ENCODE assay signal across 13 mouse cellular contexts in genomic region chr4:72379515-72379914, GRCm38 (mm10).
DNase-seq lines count a peak whose midpoint lies in the region; ATAC-seq lines count a peak whose summit lies in the region.
"Had no signal": no experiment of that assay in that cellular context is flagged by ENCODE, and none has a peak within 500 bp of the region (broad histone marks: within the 10 kb centered on the region; RNA-seq: fewer than 3 reads in every experiment).

No protein-coding gene starts in this region.

- H3K4me1 ChIP-seq in limb, embryonic 13.5 days = peaks cover 21% of the 10 kb centered on the region
- H3K4me1 ChIP-seq in hindbrain, embryonic 13.5 days (replicated peaks) = peaks cover 27% of the 10 kb centered on the region
- H3K4me1 ChIP-seq: megakaryocyte, embryonic 14.5 days had no signal

- peak; percentile 4 for DNase-seq in gastrocnemius, adult 18-20 months (ENCODE audit: low spot score)
- no peak for DNase-seq in gastrocnemius, adult 8-10 months (ENCODE audit: low spot score in 2 of 2)
- peak; percentile 36 for DNase-seq in testis, postnatal 14 days (ENCODE audit: low spot score)
- DNase-seq in testis, postnatal 10 days (ENCODE audit: low spot score) = no peak
- DNase-seq in right cerebral cortex, postnatal 25 days = no peak
- DNase-seq: spleen, adult 18-20 months had no signal

- no peak overlapping the region for H3K4me3 ChIP-seq in limb, embryonic 13.5 days
- H3K4me3 ChIP-seq in hindbrain, embryonic 13.5 days = no peak overlapping the region
- H3K4me3 ChIP-seq: forebrain, embryonic 13.5 days; heart, embryonic 15.5 days; megakaryocyte, embryonic 14.5 days had no signal

- no peak overlapping the region for H3K9ac ChIP-seq in limb, embryonic 13.5 days
- no peak overlapping the region for H3K9ac ChIP-seq in hindbrain, embryonic 13.5 days
- H3K9ac ChIP-seq: forebrain, embryonic 13.5 days; heart, embryonic 15.5 days had no signal

- H3K27me3 ChIP-seq in limb, embryonic 13.5 days = no peaks in the 10 kb centered on the region
- H3K27me3 ChIP-seq in hindbrain, embryonic 13.5 days = peaks cover 26% of the 10 kb centered on the region
- H3K27me3 ChIP-seq: megakaryocyte, embryonic 14.5 days; Patski had no signal

- 79% methylated on average over 1 of the region's 1 CpGs for WGBS in limb, embryonic 13.5 days
- WGBS in hindbrain, embryonic 13.5 days = 92% methylated on average over 1 of the region's 1 CpGs

- H3K9me3 ChIP-seq in limb, embryonic 13.5 days = no peaks in the 10 kb centered on the region
- H3K9me3 ChIP-seq in hindbrain, embryonic 13.5 days = no peaks in the 10 kb centered on the region
- H3K9me3 ChIP-seq: forebrain, embryonic 13.5 days; heart, embryonic 15.5 days had no signal

- peak; percentile 64 for ATAC-seq in limb, embryonic 13.5 days (ENCODE audit: low FRiP score, low read depth)
- no peak for ATAC-seq in megakaryocyte progenitor cell, adult 5-6 weeks (replicated peaks; ENCODE audit: poor library complexity)
- no peak for ATAC-seq in hindbrain, embryonic 13.5 days (ENCODE audit: low FRiP score)
- ATAC-seq: forebrain, embryonic 13.5 days; Patski had no signal

- H3K4me2 ChIP-seq in limb, embryonic 13.5 days (replicated peaks) = no peak overlapping the region
- no peak overlapping the region for H3K4me2 ChIP-seq in hindbrain, embryonic 13.5 days
- H3K4me2 ChIP-seq: forebrain, embryonic 13.5 days; heart, embryonic 15.5 days had no signal

- no peak overlapping the region; the same call in 1 of the 2 replicates for H3K27ac ChIP-seq in limb, embryonic 13.5 days
- no peak overlapping the region for H3K27ac ChIP-seq in hindbrain, embryonic 13.5 days
- H3K27ac ChIP-seq: forebrain, embryonic 13.5 days; heart, embryonic 15.5 days had no signal

- no peaks in the 10 kb centered on the region for H3K36me3 ChIP-seq in limb, embryonic 13.5 days
- no peaks in the 10 kb centered on the region for H3K36me3 ChIP-seq in hindbrain, embryonic 13.5 days
- H3K36me3 ChIP-seq: heart, embryonic 15.5 days had no signal

Comparison
In these comparisons a context has a peak if more than half of its experiments do, and no peak if none do; other contexts are left out.
1. DNase-seq: peak in gastrocnemius, adult 18-20 months (single experiment) and testis, postnatal 14 days (single experiment); none in gastrocnemius, adult 8-10 months (0 of 2), testis, postnatal 10 days (single experiment) and right cerebral cortex, postnatal 25 days (single experiment).